Mouse (Mus musculus) limb, embryonic 11.5 days (tissue): ENCODE measurements around the gene Bbs1. TPM values are rescaled to one million over a fixed set of nuclear protein-coding genes. Genes with fewer than 3 reads are reported as not detected.

Source experiments
- ATAC-seq: fragments of 200-750 bp; cut with Nextera tagmentation; 2 replicates; pipeline ENCODE4 v1.8.0; 2017; ENCODE audit warnings: low read depth; ENCODE audit not compliant: insufficient number of reproducible peaks, low FRiP score, low TSS enrichment
- DNase-seq: peaks from one replicate; pipeline ENCODE4 v3.0.0-alpha.2; 2015; ENCODE audit warnings: low spot score
- H3K27ac ChIP-seq: fragments of 300-500 bp; sonication (generic); replicated peaks from 2 replicates; pipeline ENCODE4 v1.5.1; 2014; ENCODE audit warnings: low read depth, mild to moderate bottlenecking, low read length
- H3K27me3 ChIP-seq: fragments of 300-500 bp; sonication (generic); 2 replicates; pipeline ENCODE4 v1.6.1; 2014; ENCODE audit warnings: mild to moderate bottlenecking, low read length, mixed read lengths; ENCODE audit not compliant: control insufficient read depth, insufficient read depth
- H3K36me3 ChIP-seq: fragments of 300-500 bp; sonication (generic); 2 replicates; pipeline ENCODE4 v1.6.1; 2014; ENCODE audit warnings: mild to moderate bottlenecking, low read length, moderate library complexity, mixed read lengths; ENCODE audit not compliant: control insufficient read depth, insufficient read depth
- H3K4me1 ChIP-seq: fragments of 300-500 bp; sonication (generic); 2 replicates; pipeline ENCODE4 v1.6.1; 2014; ENCODE audit warnings: low read length, mixed read lengths; ENCODE audit not compliant: control insufficient read depth, insufficient read depth
- H3K4me2 ChIP-seq: fragments of 300-500 bp; sonication (generic); 2 replicates; pipeline ENCODE4 v1.6.1; 2014; ENCODE audit warnings: low read depth, mild to moderate bottlenecking, moderate library complexity; ENCODE audit not compliant: severe bottlenecking
- H3K4me3 ChIP-seq: fragments of 300-500 bp; sonication (generic); 2 replicates; pipeline ENCODE4 v1.5.1; 2014; ENCODE audit warnings: low read depth, low read length
- H3K9ac ChIP-seq: fragments of 300-500 bp; sonication (generic); 2 replicates; pipeline ENCODE4 v1.6.1; 2014; ENCODE audit warnings: mild to moderate bottlenecking, low read length
- H3K9me3 ChIP-seq: fragments of 300-500 bp; sonication (generic); 2 replicates; pipeline ENCODE4 v1.6.1; 2016; ENCODE audit warnings: low read length; ENCODE audit not compliant: control insufficient read depth
- WGBS: fragments of 180-500 bp; shearing (Covaris S2); extraction: QIAGEN DNeasy Blood & Tissue Kit; methylation state at CpG from one replicate; pipeline ENCODE4 v1.1.7; 2014; 5-methylcytosine and 5-hydroxymethylcytosine counted together
- polyA plus RNA-seq: library from polyadenylated mRNA; unstranded; fragments of >200 nt; fragmentation: Nextera tagmentation; extraction: Ambion mirVana; gene quantifications from 2 replicates; pipeline ENCODE4 v1.2.1, GENCODE M21; 2014

Gene Bbs1
- polyA plus RNA-seq, 1 experiment from 2014 or later, result 4.3 TPM

DNA sequence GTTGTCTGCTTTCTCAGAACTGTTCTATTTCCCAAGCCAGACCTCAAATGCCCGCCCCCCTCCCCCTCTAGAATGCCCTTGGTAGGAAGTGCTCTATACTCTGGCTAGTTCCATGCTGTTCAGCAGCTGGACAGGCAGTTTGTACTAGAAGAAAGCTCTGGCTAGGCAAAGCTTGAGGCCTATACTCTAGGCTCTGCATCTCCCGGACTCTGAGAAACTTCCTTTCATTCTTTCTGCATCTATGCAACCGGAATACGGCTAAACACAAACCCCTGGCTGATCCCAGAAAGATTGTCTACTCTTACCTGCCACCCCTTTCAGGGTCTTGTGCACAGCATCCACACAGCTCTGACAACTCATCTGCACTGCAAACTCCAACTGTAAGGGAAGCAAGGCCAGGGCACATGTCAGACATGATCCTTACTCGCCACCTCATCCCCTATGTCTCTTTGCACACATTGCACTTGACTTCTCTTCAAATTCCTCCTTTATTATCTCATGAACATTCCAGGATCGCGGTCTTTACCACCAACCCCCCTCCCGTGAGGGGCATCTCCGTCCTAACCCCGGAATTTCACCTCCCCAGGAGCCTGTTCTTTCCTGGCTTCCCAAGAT lies 67.8 kb downstream of the Bbs1 start:
- WGBS, result 41% methylated on average over 10 of the region's 10 CpGs

DNA sequence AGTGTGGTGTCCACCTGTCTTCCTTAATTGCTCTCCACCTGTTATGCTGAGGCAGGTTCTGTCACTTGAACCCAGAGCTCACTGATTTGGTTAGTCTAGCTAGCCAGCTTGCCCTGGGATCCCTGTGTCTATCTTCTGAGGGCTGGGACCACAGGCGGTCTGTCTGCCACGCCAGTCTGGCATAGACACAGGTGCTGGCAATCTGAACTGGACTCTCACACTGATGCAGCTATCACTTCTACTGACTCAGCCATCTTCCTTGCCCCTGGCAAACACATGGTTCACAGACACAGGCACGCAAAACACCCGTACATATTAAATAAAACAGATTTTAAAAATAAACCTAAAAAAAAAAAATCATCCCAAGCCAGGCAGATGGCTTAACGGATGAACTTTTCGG lies 69.4 kb downstream of the Bbs1 start:
- Histone ChIP-seq H3K4me3 (no peak overlapping the region), H3K9me3 (no peaks in the 10 kb centered on the region), H3K27ac (no peak overlapping the region), H3K27me3 (peaks cover 18% of the 10 kb centered on the region; the same call in 1 of the 2 replicates), H3K4me2 (no peak overlapping the region), H3K4me1 (peaks cover 8% of the 10 kb centered on the region; the same call in 1 of the 2 replicates), H3K9ac (no peak overlapping the region), H3K36me3 (no peaks in the 10 kb centered on the region)
- 95% methylated on average over 6 of the region's 6 CpGs for WGBS
- ATAC-seq (no peak), DNase-seq (no peak)

More for the DNA sequence above, 67.8 kb downstream of the Bbs1 start:
- Histone ChIP-seq H3K27ac (no peak overlapping the region), H3K4me2 (peak overlapping the region; percentile 79), H3K36me3 (no peaks in the 10 kb centered on the region), H3K9me3 (no peaks in the 10 kb centered on the region), H3K4me1 (peaks cover 8% of the 10 kb centered on the region; the same call in 1 of the 2 replicates), H3K27me3 (peaks cover 18% of the 10 kb centered on the region; the same call in 1 of the 2 replicates), H3K9ac (peak overlapping the region; percentile 47), H3K4me3 (peak overlapping the region; percentile 53)
- ATAC-seq (no peak), DNase-seq (no peak)

Other genes starting within 250 kb of the Bbs1 start
- 2.9 and 5.0 TPM in 2 replicates for gene Gm960, start 208.0 kb downstream of the Bbs1 start, polyA plus RNA-seq
- 2.1 and 2.5 TPM in 2 replicates for gene Sptbn2, start 195.5 kb downstream of the Bbs1 start, polyA plus RNA-seq
- gene Rbm4b, start 150.1 kb downstream of the Bbs1 start, polyA plus RNA-seq, result 107 TPM in 2 replicates
- 105 and 109 TPM in 2 replicates for gene Rbm4, start 112.7 kb downstream of the Bbs1 start, polyA plus RNA-seq
- gene Gm21992, start 95.0 kb downstream of the Bbs1 start, polyA plus RNA-seq, result 27.6 and 31.8 TPM in 2 replicates
- 119 and 122 TPM in 2 replicates for gene Rbm14, start 95.0 kb downstream of the Bbs1 start, polyA plus RNA-seq
- gene Ccs, start 67.3 kb downstream of the Bbs1 start, polyA plus RNA-seq, result 46.8 and 48.0 TPM in 2 replicates
- gene Ccdc87, start 67.3 kb downstream of the Bbs1 start, polyA plus RNA-seq, result not detected in 2 replicates
- 17.7 and 20.2 TPM in 2 replicates for gene Ctsf, start 51.5 kb downstream of the Bbs1 start, polyA plus RNA-seq
- 5.1 and 5.2 TPM in 2 replicates for gene Actn3, start 28.7 kb downstream of the Bbs1 start, polyA plus RNA-seq
- 6.4 and 6.5 TPM in 2 replicates for gene Zdhhc24, start 28.0 kb downstream of the Bbs1 start, polyA plus RNA-seq
- 143 and 147 TPM in 2 replicates for gene Dpp3, start 21.7 kb upstream of the Bbs1 start, polyA plus RNA-seq
- 1.6 and 1.9 TPM in 2 replicates for gene Peli3, start 36.5 kb upstream of the Bbs1 start, polyA plus RNA-seq
- gene Mrpl11, start 55.5 kb upstream of the Bbs1 start, polyA plus RNA-seq, result 170 and 182 TPM in 2 replicates
- gene Npas4, start 83.7 kb upstream of the Bbs1 start, polyA plus RNA-seq, result not detected in 2 replicates
- gene Slc29a2, start 117.2 kb upstream of the Bbs1 start, polyA plus RNA-seq, result 5.0 and 6.0 TPM in 2 replicates
- 36.6 and 37.8 TPM in 2 replicates for gene B4gat1, start 132.2 kb upstream of the Bbs1 start, polyA plus RNA-seq
- 1.7 and 2.0 TPM in 2 replicates for gene AC124502.3, start 132.3 kb upstream of the Bbs1 start, polyA plus RNA-seq
- 52.6 and 61.2 TPM in 2 replicates for gene Brms1, start 134.7 kb upstream of the Bbs1 start, polyA plus RNA-seq
- 1.3 and 1.6 TPM in 2 replicates for gene Rin1, start 143.9 kb upstream of the Bbs1 start, polyA plus RNA-seq
- 41.1 and 45.6 TPM in 2 replicates for gene Cd248, start 161.4 kb upstream of the Bbs1 start, polyA plus RNA-seq
- gene Tmem151a, start 178.9 kb upstream of the Bbs1 start, polyA plus RNA-seq, result 1.1 and 2.2 TPM in 2 replicates
- 68.5 and 71.2 TPM in 2 replicates for gene Yif1a, start 181.9 kb upstream of the Bbs1 start, polyA plus RNA-seq
- 33.8 and 36.3 TPM in 2 replicates for gene Cnih2, start 191.9 kb upstream of the Bbs1 start, polyA plus RNA-seq
- 242 and 244 TPM in 2 replicates for gene Rab1b, start 200.4 kb upstream of the Bbs1 start, polyA plus RNA-seq
- 21.2 and 23.8 TPM in 2 replicates for gene Klc2, start 211.9 kb upstream of the Bbs1 start, polyA plus RNA-seq